Mouse (Mus musculus) urinary bladder, postnatal 10 days (tissue): ENCODE measurements around the gene Dhrs9.
A peak's percentile ranks its signal among the peaks of the same experiment; 100 is the strongest.

Source experiments
- DNase-seq: peaks from one replicate; pipeline ENCODE4 v3.0.0; 2022; ENCODE audit warnings: low spot score

Gene Dhrs9

DNA sequence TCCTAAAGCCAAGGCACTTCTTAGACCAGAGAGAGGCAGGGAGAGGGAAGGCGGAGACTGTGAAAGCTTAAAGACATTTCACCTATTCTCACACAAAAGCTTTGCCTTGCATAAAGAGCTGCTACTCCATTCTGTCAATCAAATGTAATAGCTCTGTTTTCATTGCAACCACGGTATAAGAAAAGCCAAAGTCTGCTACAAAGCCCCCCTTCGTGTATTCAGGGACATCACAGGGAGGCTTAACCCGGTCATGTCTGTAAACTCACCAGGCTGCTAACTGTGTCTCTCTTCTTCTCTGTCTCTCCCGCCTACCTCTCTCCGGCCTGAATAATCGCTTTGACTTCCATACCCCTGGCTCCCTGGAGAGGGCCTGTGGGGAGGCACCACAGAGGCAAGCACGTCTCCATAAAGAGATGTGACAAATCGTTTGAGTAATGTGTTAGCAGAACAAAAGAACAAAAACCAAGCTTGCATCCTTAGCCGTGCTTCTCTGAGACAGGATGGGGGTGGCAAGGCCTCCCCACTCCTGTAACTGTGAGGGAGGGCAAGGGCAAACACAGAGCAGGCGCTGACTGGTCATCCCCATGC is 38.1 kb downstream of the Dhrs9 start:
- DNase-seq: no peak

DNA sequence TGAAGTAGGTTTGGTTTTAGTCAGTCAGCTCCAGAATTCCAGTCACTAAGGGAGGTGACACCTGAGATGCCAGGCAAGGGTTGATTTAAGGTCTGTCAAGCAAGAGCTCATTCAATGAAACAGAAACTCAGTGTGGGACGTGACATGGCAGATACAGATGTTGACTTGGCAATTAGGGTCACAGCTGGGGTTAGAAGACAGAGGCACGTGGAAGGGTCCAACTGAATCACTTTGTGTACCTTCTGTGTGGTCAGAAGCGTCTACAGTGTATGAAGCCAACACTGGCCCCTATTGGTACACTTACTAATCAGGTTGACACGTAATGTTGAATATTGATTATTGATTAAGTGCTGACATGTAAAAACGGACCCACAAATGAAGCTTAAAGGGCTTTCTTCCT is 44.6 kb downstream of the Dhrs9 start:
- DNase-seq: no peak

DNA sequence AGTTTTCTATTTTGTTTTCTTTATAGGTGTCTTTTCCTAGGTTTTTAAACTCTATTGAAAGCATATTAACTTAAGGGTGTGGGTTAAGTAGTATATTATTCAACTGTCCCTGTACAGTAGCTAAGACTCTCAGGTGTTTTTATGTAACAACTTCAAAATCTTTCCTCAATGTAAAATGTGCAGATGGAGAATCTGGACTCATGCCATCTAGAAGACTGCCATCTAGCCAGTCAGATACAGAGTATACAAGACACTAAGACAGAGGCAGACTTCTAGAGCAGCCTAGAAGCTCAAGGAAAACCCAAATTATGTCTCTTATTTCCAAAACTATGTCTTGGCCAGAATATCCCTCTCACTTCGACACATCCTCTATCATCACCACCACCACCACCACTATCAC is 45.8 kb downstream of the Dhrs9 start:
- no peak for DNase-seq

DNA sequence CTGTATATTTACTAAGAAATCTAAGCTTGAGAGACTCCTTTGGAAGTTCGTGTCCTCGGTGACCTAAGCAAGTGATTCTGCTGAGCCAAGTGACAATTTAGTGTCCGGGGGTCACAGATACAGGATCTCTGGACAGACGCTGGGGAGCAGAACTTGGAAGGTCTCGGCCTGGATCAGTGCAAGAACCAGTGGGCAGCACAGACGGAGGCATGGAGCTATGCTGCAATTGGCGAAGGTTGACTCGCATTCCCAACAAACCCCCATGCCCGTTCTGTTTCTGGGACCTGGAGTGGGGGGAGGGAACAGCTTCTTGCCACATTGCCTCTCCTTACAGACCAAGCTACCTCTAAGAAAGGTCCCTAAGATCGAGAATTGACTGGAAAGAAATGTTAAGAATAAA is 46.9 kb downstream of the Dhrs9 start:
- DNase-seq: no peak

DNA sequence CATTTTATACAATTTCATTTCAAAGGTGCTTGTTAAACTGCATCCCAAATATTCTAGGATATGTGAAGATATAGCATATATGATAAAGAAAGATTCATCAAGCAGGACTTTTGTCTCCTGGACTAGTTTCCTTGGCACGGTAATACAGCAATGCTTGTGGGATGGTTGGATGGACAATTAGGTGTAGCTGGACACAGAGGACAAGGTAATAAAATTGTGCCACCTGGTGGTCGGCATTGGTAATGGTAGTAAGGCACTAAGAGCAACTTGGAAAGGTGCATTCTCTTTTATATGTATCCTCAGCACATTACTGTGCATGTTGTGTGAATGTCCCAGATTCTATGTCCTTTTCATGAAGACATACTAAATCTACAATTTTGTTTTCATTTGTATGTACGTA is 47.9 kb downstream of the Dhrs9 start:
- DNase-seq: peak; percentile 33

DNA sequence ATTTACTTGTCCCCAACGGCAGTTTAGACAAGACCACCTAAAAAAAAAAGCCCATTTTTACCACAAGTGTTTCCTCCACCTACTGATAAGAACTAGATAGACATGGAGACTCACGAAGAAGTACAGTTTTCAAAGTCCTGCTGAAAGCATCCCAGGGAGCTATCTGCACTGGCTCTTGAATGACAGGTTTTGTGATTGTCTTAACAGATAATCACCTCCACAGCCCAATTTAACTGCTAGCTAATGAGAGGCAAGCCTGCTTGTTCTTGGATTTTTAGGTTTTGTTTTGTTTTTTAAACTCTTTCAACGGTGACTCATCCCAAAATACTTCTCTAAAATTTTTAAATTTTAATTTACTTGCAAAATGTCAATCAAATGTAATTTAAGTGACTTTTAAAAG is 61.4 kb downstream of the Dhrs9 start:
- DNase-seq: no peak

DNA sequence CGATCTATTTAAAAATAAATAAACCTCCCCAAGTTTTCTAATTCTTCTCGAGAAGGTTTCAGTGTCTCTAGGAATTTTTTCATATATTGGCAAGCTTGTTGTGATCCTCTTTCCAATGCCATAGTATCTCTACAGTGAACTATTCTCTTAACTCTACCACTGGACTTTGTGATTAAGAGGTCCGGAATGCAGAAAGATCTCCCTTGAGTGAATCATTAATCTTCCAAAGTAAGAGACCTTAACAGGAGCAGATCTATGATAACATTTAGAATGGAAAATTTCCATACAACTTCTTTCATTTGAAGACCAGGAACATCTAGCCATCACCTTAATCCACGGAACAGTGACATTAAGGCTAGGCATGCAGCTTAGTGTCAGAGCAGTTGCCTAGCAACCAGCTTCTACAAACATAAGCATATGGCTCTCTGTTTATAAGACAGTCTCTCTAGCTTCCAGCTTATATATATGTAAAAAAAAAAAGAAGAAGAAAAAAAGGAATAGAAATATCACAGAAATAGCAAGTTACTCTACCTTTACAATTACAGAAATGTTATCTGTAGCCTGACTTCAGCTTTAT is 65.7 kb downstream of the Dhrs9 start:
- DNase-seq: no peak

DNA sequence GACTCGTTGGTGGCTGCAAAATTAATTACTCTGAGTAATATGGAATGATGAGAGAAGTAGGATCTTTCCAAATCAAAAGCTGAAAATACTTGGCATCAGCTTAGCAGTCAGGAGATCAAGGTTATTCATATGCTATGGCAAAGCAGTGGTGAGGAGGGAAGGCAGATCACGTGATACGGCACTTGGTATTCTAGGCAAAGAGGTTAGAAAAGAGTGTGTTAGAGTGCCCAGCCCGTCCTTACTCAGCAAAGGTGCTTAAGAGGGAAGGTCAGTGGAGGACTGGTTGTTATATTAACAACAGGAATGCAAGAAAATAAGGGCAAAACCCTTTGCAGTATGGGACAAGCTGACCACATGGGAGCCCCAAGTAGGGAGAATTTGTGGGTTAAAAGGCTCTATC is 68.3 kb downstream of the Dhrs9 start:
- DNase-seq: no peak

DNA sequence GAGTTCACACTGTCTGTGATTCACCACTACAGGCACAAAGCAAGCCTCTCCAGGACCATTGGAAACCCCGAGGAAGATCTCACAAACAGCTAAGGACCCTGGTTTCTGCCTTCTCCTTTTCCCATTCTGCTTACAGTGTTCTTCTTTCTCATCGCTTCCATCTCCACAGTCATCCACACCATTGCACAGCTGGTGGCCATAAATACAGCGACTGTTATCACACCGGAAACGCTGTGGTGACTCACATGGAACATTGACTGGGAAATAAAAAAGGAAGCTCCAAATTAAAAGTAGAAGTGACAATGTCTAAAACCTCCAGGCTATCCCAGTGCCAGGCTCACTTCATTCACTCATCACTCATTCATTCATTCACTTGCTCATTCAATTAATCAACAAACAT is 70.9 kb downstream of the Dhrs9 start:
- no peak for DNase-seq
